Mouse (Mus musculus) heart, embryonic 14.5 days (tissue): Measurements from ENCODE around the gene Cd3d. TPM values are rescaled to one million over a fixed set of nuclear protein-coding genes. Genes with fewer than 3 reads are reported as not detected.

ENCODE experiments used
- polyA plus RNA-seq: library from polyadenylated mRNA; unstranded; fragments of >200 nt; fragmentation: Nextera tagmentation; extraction: Ambion mirVana; gene quantifications from 2 replicates; pipeline ENCODE4 v1.2.1, GENCODE M21; 2014

Cd3d gene
- polyA plus RNA-seq, 1 experiment from 2014 or later = not detected

Other genes starting within 250 kb of the Cd3d start
- 23.2 and 25.4 TPM in 2 replicates for gene Phldb1, start 246.6 kb upstream of the Cd3d start, polyA plus RNA-seq
- 126 and 131 TPM in 2 replicates for gene Arcn1, start 213.9 kb upstream of the Cd3d start, polyA plus RNA-seq
- 67.7 and 73.8 TPM in 2 replicates for gene Ift46, start 213.9 kb upstream of the Cd3d start, polyA plus RNA-seq
- 1.3 and 1.9 TPM in 2 replicates for gene Tmem25, start 182.5 kb upstream of the Cd3d start, polyA plus RNA-seq
- gene Ttc36, start 178.7 kb upstream of the Cd3d start, polyA plus RNA-seq = 1.3 TPM in 1 of 2 replicates, not detected in the other
- 9.6 and 10.4 TPM in 2 replicates for gene Kmt2a, start 100.5 kb upstream of the Cd3d start, polyA plus RNA-seq
- gene Atp5l, start 61.0 kb upstream of the Cd3d start, polyA plus RNA-seq = 1,362 and 1,405 TPM in 2 replicates
- 21.7 and 25.7 TPM in 2 replicates for gene Ube4a, start 16.2 kb upstream of the Cd3d start, polyA plus RNA-seq
- 0.20 TPM in 1 of 2 replicates, not detected in the other for gene Cd3g, start 1.4 kb upstream of the Cd3d start, polyA plus RNA-seq
- gene Cd3e, start 27.8 kb downstream of the Cd3d start, polyA plus RNA-seq = not detected in 2 replicates
- gene Mpzl2, start 58.0 kb downstream of the Cd3d start, polyA plus RNA-seq = 0.59 and 1.1 TPM in 2 replicates
- 1.1 and 1.5 TPM in 2 replicates for gene Mpzl3, start 73.4 kb downstream of the Cd3d start, polyA plus RNA-seq
- gene Jaml, start 97.4 kb downstream of the Cd3d start, polyA plus RNA-seq = 0.18 and 0.28 TPM in 2 replicates
- 1.4 TPM in 2 replicates for gene Scn2b, start 136.0 kb downstream of the Cd3d start, polyA plus RNA-seq
- gene Scn4b, start 156.6 kb downstream of the Cd3d start, polyA plus RNA-seq = 0.11 TPM in 1 of 2 replicates, not detected in the other
- gene BC049352, start 200.2 kb downstream of the Cd3d start, polyA plus RNA-seq = not detected in 2 replicates
- not detected in 2 replicates for gene Tmprss4, start 222.3 kb downstream of the Cd3d start, polyA plus RNA-seq